Mouse (Mus musculus) MEL (cell line): ENCODE results near the gene Supt4a. TPM values are rescaled to one million over a fixed set of nuclear protein-coding genes. Genes with fewer than 3 reads are reported as not detected.

ENCODE experiments used
- DNase-seq: peaks from one replicate; pipeline ENCODE4 v3.0.0; 2011; ENCODE audit warnings: low read depth, low spot score
- H3K27ac ChIP-seq: 2 replicates; pipeline ENCODE4 v1.5.1; 2012; ENCODE audit warnings: low read depth, mild to moderate bottlenecking, control low read depth, low read length, moderate library complexity; ENCODE audit not compliant: control insufficient read depth
- H3K27me3 ChIP-seq, 2 experiments: fragments of 150-350 bp in 1 of 2; sonication (generic) in 1 of 2; 2 replicates each; pipeline ENCODE4 v1.6.1; 2012; ENCODE audit warnings: low read length in 2 of 2, mild to moderate bottlenecking in 2 of 2, improper control_type of control experiment in 1 of 2, moderate library complexity in 1 of 2; ENCODE audit not compliant: insufficient read depth in 2 of 2, control insufficient read depth in 1 of 2
- H3K36me3 ChIP-seq, 2 experiments: 2 replicates each; pipeline ENCODE4 v1.6.1; 2012 to 2014; ENCODE audit warnings: low read length in 2 of 2, improper control_type of control experiment in 1 of 2, inconsistent platforms in 1 of 2, mild to moderate bottlenecking in 1 of 2; ENCODE audit not compliant: insufficient read depth in 2 of 2, control insufficient read depth in 1 of 2
- H3K4me1 ChIP-seq, 2 experiments: fragments of 150-350 bp in 1 of 2; sonication (generic) in 1 of 2; 2 replicates each; pipeline ENCODE4 v1.6.1; 2012; ENCODE audit warnings: low read length in 2 of 2, improper control_type of control experiment in 1 of 2, mild to moderate bottlenecking in 1 of 2; ENCODE audit not compliant: insufficient read depth in 2 of 2, control insufficient read depth in 1 of 2
- H3K4me3 ChIP-seq, 2 experiments: fragments of 150-350 bp in 1 of 2; sonication (generic) in 1 of 2; 2 replicates each; pipeline ENCODE4 v1.5.1; 2012; ENCODE audit warnings: low read depth in 2 of 2, low read length in 2 of 2, mild to moderate bottlenecking in 2 of 2, moderate library complexity in 2 of 2, control low read depth in 1 of 2, improper control_type of control experiment in 1 of 2; ENCODE audit not compliant: control insufficient read depth in 1 of 2, insufficient read depth in 1 of 2
- H3K79me2 ChIP-seq: 2 replicates; pipeline ENCODE4 v1.6.1; 2012; ENCODE audit warnings: mild to moderate bottlenecking, low read length, moderate library complexity; ENCODE audit not compliant: control insufficient read depth, poor library complexity, insufficient read depth
- H3K9ac ChIP-seq: 2 replicates; pipeline ENCODE4 v1.6.1; 2012; ENCODE audit warnings: low read depth, mild to moderate bottlenecking, control low read depth, low read length, moderate library complexity; ENCODE audit not compliant: control insufficient read depth, poor library complexity, severe bottlenecking
- H3K9me3 ChIP-seq: fragments of 150-350 bp; sonication (generic); replicated peaks from 2 replicates; pipeline ENCODE4 v1.6.1; 2012; ENCODE audit warnings: mild to moderate bottlenecking, low read length, improper control_type of control experiment, moderate library complexity; ENCODE audit not compliant: insufficient read depth
- BHLHE40 ChIP-seq: IDR thresholded peaks from 2 replicates; pipeline ENCODE4 v1.6.1; 2012; ENCODE audit warnings: low read depth, mild to moderate bottlenecking, inconsistent platforms, low read length, improper control_type of control experiment, borderline replicate concordance
- CHD1 ChIP-seq: IDR thresholded peaks from 2 replicates; pipeline ENCODE4 v1.6.1; 2012; ENCODE audit warnings: low read depth, mild to moderate bottlenecking, inconsistent platforms, low read length, improper control_type of control experiment
- CHD2 ChIP-seq: IDR thresholded peaks from 2 replicates; pipeline ENCODE4 v1.6.1; 2011; ENCODE audit warnings: low read length, improper control_type of control experiment
- CTCF ChIP-seq, 3 experiments: IDR thresholded peaks in 2 of 3; conservative IDR thresholded peaks in 1 of 3; 2 replicates each; pipeline ENCODE4 v1.5.1; 2011 to 2012; ENCODE audit warnings: low read length in 3 of 3, low read depth in 2 of 3, mild to moderate bottlenecking in 2 of 3, improper control_type of control experiment in 1 of 3, inconsistent platforms in 1 of 3, mixed read lengths in 1 of 3, moderate library complexity in 1 of 3; ENCODE audit not compliant: control insufficient read depth in 1 of 3, insufficient read depth in 1 of 3, poor library complexity in 1 of 3, severe bottlenecking in 1 of 3
- E2F4 ChIP-seq: IDR thresholded peaks from 2 replicates; pipeline ENCODE4 v1.6.1; 2011; ENCODE audit warnings: low read depth, low read length, improper control_type of control experiment, borderline replicate concordance
- ELF1 ChIP-seq: IDR thresholded peaks from 2 replicates; pipeline ENCODE4 v1.6.1; 2014; ENCODE audit warnings: low read depth, mild to moderate bottlenecking, inconsistent platforms, low read length, improper control_type of control experiment, moderate library complexity
- ETS1 ChIP-seq: IDR thresholded peaks from 2 replicates; pipeline ENCODE4 v1.6.1; 2012; ENCODE audit warnings: low read depth, mild to moderate bottlenecking, inconsistent platforms, low read length, improper control_type of control experiment, moderate library complexity
- GABPA ChIP-seq: IDR thresholded peaks from 2 replicates; pipeline ENCODE4 v1.6.1; 2012; ENCODE audit warnings: low read depth, mild to moderate bottlenecking, inconsistent platforms, low read length, improper control_type of control experiment, moderate library complexity
- GATA1 ChIP-seq: IDR thresholded peaks from 2 replicates; pipeline ENCODE4 v1.6.1; 2011; ENCODE audit warnings: low read depth, low read length, improper control_type of control experiment
- JUND ChIP-seq: IDR thresholded peaks from 2 replicates; pipeline ENCODE4 v1.6.1; 2011; ENCODE audit warnings: low read depth, mild to moderate bottlenecking, improper control_type of control experiment, low read length
- KAT2A ChIP-seq: conservative IDR thresholded peaks from 2 replicates; pipeline ENCODE4 v1.6.1; 2012; ENCODE audit warnings: low read depth, low read length, improper control_type of control experiment, inconsistent platforms
- MAFK ChIP-seq: IDR thresholded peaks from 2 replicates; pipeline ENCODE4 v1.6.1; 2011; ENCODE audit warnings: low read depth, mild to moderate bottlenecking, low read length, improper control_type of control experiment, borderline replicate concordance
- MAX ChIP-seq: IDR thresholded peaks from 2 replicates; pipeline ENCODE4 v1.6.1; 2011; ENCODE audit warnings: low read length, improper control_type of control experiment
- MEF2A ChIP-seq: IDR thresholded peaks from 2 replicates; pipeline ENCODE4 v1.6.1; 2014; ENCODE audit warnings: low read depth, mild to moderate bottlenecking, inconsistent platforms, low read length, improper control_type of control experiment; ENCODE audit not compliant: poor library complexity, insufficient replicate concordance, severe bottlenecking; ENCODE audit errors: extremely low read depth
- MXI1 ChIP-seq: IDR thresholded peaks from 2 replicates; pipeline ENCODE4 v1.6.1; 2011; ENCODE audit warnings: mild to moderate bottlenecking, low read depth, low read length, improper control_type of control experiment
- MYB ChIP-seq: IDR thresholded peaks from 2 replicates; pipeline ENCODE4 v1.6.1; 2011; ENCODE audit warnings: mild to moderate bottlenecking, low read depth, low read length, improper control_type of control experiment
- MYC ChIP-seq: IDR thresholded peaks from 2 replicates; pipeline ENCODE4 v1.6.1; 2011; ENCODE audit warnings: low read depth, mild to moderate bottlenecking, low read length, improper control_type of control experiment, moderate library complexity
- NELFE ChIP-seq: IDR thresholded peaks from 2 replicates; pipeline ENCODE4 v1.6.1; 2011; ENCODE audit warnings: low read depth, low read length, improper control_type of control experiment
- NRF1 ChIP-seq: IDR thresholded peaks from 2 replicates; pipeline ENCODE4 v1.6.1; 2014; ENCODE audit warnings: low read depth, mild to moderate bottlenecking, inconsistent platforms, low read length, improper control_type of control experiment, moderate library complexity; ENCODE audit not compliant: poor library complexity, insufficient read depth, severe bottlenecking
- POLR2A ChIP-seq, 2 experiments: IDR thresholded peaks; 2 replicates each; pipeline ENCODE4 v1.6.1; 2011 to 2012; ENCODE audit warnings: low read length in 2 of 2, mild to moderate bottlenecking in 2 of 2, control low read depth in 1 of 2, improper control_type of control experiment in 1 of 2, low read depth in 1 of 2, moderate library complexity in 1 of 2; ENCODE audit not compliant: control insufficient read depth in 1 of 2, insufficient read depth in 1 of 2, poor library complexity in 1 of 2
- POLR2AphosphoS5 ChIP-seq: IDR thresholded peaks from 2 replicates; pipeline ENCODE4 v1.6.1; 2012; ENCODE audit warnings: low read depth, borderline replicate concordance, mild to moderate bottlenecking, inconsistent platforms, low read length, moderate library complexity, mixed read lengths
- RAD21 ChIP-seq: IDR thresholded peaks from 2 replicates; pipeline ENCODE4 v1.6.1; 2011; ENCODE audit warnings: mild to moderate bottlenecking, low read depth, low read length, improper control_type of control experiment
- RCOR1 ChIP-seq: IDR thresholded peaks from 2 replicates; pipeline ENCODE4 v1.6.1; 2012; ENCODE audit warnings: low read depth, mild to moderate bottlenecking, inconsistent platforms, low read length, improper control_type of control experiment
- SIN3A ChIP-seq: IDR thresholded peaks from 2 replicates; pipeline ENCODE4 v1.6.1; 2012; ENCODE audit warnings: low read length, improper control_type of control experiment, inconsistent platforms
- SMC3 ChIP-seq: IDR thresholded peaks from 2 replicates; pipeline ENCODE4 v1.6.1; 2011; ENCODE audit warnings: low read depth, low read length, improper control_type of control experiment
- TAL1 ChIP-seq: IDR thresholded peaks from 2 replicates; pipeline ENCODE4 v1.6.1; 2012; ENCODE audit warnings: mild to moderate bottlenecking, inconsistent platforms, low read length, moderate library complexity, mixed read lengths
- TBP ChIP-seq: IDR thresholded peaks from 2 replicates; pipeline ENCODE4 v1.8.0; 2011; ENCODE audit warnings: low read depth, low read length, improper control_type of control experiment
- TCF12 ChIP-seq: IDR thresholded peaks from 2 replicates; pipeline ENCODE4 v1.6.1; 2014; ENCODE audit warnings: low read depth, mild to moderate bottlenecking, inconsistent platforms, low read length, improper control_type of control experiment, moderate library complexity
- UBTF ChIP-seq: IDR thresholded peaks from 2 replicates; pipeline ENCODE4 v1.6.1; 2012; ENCODE audit warnings: low read depth, mild to moderate bottlenecking, inconsistent platforms, low read length, improper control_type of control experiment, moderate library complexity, borderline replicate concordance; ENCODE audit not compliant: insufficient read depth
- USF1 ChIP-seq: IDR thresholded peaks from 2 replicates; pipeline ENCODE4 v1.6.1; 2014; ENCODE audit warnings: low read depth, mild to moderate bottlenecking, inconsistent platforms, low read length, improper control_type of control experiment, moderate library complexity
- ZC3H11A ChIP-seq: IDR thresholded peaks from 2 replicates; pipeline ENCODE4 v1.6.1; 2012; ENCODE audit warnings: low read depth, mild to moderate bottlenecking, inconsistent platforms, low read length, improper control_type of control experiment
- ZKSCAN1 ChIP-seq: IDR thresholded peaks from 2 replicates; pipeline ENCODE4 v1.6.1; 2012; ENCODE audit warnings: low read depth, mild to moderate bottlenecking, inconsistent platforms, low read length, improper control_type of control experiment, moderate library complexity
- ZMIZ1 ChIP-seq: IDR thresholded peaks from 2 replicates; pipeline ENCODE4 v1.6.1; 2012; ENCODE audit warnings: low read depth, mild to moderate bottlenecking, inconsistent platforms, low read length, improper control_type of control experiment, moderate library complexity
- ZNF384 ChIP-seq: IDR thresholded peaks from 2 replicates; pipeline ENCODE4 v1.6.1; 2012; ENCODE audit warnings: low read depth, mild to moderate bottlenecking, inconsistent platforms, low read length, improper control_type of control experiment
- polyA plus RNA-seq, 2 experiments: library from polyadenylated mRNA; stranded (reverse) in 1 of 2; unstranded in 1 of 2; fragments of >175 nt in 1 of 2; fragments of >200 nt in 1 of 2; gene quantifications; 2 replicates each; pipeline versions ENCODE4 v1.2.1 to v1.2.4; 2012; ENCODE audit warnings: low replicate concordance in 2 of 2, low read depth in 1 of 2; ENCODE audit not compliant: insufficient read length in 2 of 2, insufficient read depth in 1 of 2, missing spikeins in 1 of 2
- total RNA-seq: library from RNA; depleted of rRNA; stranded (reverse); fragments of 300-350 nt; gene quantifications from 2 replicates; pipeline ENCODE4 v1.2.3, GENCODE M21; 2012

The Supt4a gene
- total and polyA plus RNA-seq, 3 experiments: 223 to 332 TPM; not detected in 1

GRCm38 (mm10) chr11:87755360-87756017 lies 18.1 kb downstream of the Supt4a start (continued):
- no peak for TF ChIP-seq NELFE

GRCm38 (mm10) chr11:87756251-87756820 lies 19.0 kb downstream of the Supt4a start:
- DNase-seq: peak; percentile 89
- Histone ChIP-seq H3K27me3 (no peaks in the 10 kb centered on the region), H3K9ac (peak overlapping the region; percentile 95), H3K27ac (peak overlapping the region; percentile 86), H3K9me3 (no peaks in the 10 kb centered on the region), H3K36me3 (peaks cover 2 to 23% of the 10 kb centered on the region in 2 experiments; a peak in 3 of 4 replicates), H3K4me3 (peak overlapping the region; percentile 25 to 94), H3K79me2 (peaks cover 54% of the 10 kb centered on the region), H3K4me1 (peaks cover 5 to 27% of the 10 kb centered on the region in 2 experiments; a peak in 3 of 4 replicates)
- TF ChIP-seq POLR2AphosphoS5: peak; percentile 96; the same call in 1 of the 2 replicates
- no peak for TF ChIP-seq MYB
- TF ChIP-seq NELFE: no peak
- no peak for TF ChIP-seq RCOR1
- peak in 1 of 3 experiments; percentile 27; a peak in 1 of 6 replicates for TF ChIP-seq CTCF (IDR thresholded peaks at IDR 0.05 in 2 of 3, conservative IDR thresholded peaks at IDR 0.05 in 1 of 3; ENCODE audit: control insufficient read depth in 1 of 3, insufficient read depth in 1 of 3, low read depth in 2 of 3, low read length in 3 of 3, poor library complexity in 1 of 3, severe bottlenecking in 1 of 3)
- no peak for TF ChIP-seq ZNF384
- no peak for TF ChIP-seq GABPA
- no peak for TF ChIP-seq ZKSCAN1
- no peak for TF ChIP-seq BHLHE40
- peak in 1 of 2 experiments; percentile 69; a peak in 2 of 4 replicates for TF ChIP-seq POLR2A (IDR thresholded peaks at IDR 0.05; ENCODE audit: control insufficient read depth in 1 of 2, insufficient read depth in 1 of 2, low read depth in 1 of 2, low read length in 2 of 2, poor library complexity in 1 of 2)
- TF ChIP-seq MAX: no peak
- TF ChIP-seq RAD21: no peak
- TF ChIP-seq SIN3A: no peak
- TF ChIP-seq SMC3: no peak
- TF ChIP-seq TBP: peak; percentile 29; the same call in 1 of the 2 replicates
- TF ChIP-seq MXI1: no peak
- no peak for TF ChIP-seq CHD2
- TF ChIP-seq ZMIZ1: no peak
- no peak for TF ChIP-seq CHD1
- TF ChIP-seq MYC: no peak
- TF ChIP-seq JUND: no peak
- no peak for TF ChIP-seq NRF1
- TF ChIP-seq GATA1: no peak
- no peak for TF ChIP-seq KAT2A
- no peak for TF ChIP-seq TAL1
- no peak for TF ChIP-seq ELF1
- TF ChIP-seq TCF12: no peak
- TF ChIP-seq MEF2A: no peak
- no peak for TF ChIP-seq MAFK
- TF ChIP-seq UBTF: peak; percentile 65; the same call in 1 of the 2 replicates
- no peak for TF ChIP-seq E2F4
- no peak for TF ChIP-seq ZC3H11A
- no peak for TF ChIP-seq USF1
- no peak for TF ChIP-seq ETS1
